Mouse (Mus musculus) heart, embryonic 15.5 days (tissue): ENCODE data around the gene Serpina3g. TPM values are rescaled to one million over a fixed set of nuclear protein-coding genes. Genes with fewer than 3 reads are reported as not detected.

Experiments used
- ATAC-seq: fragments of 200-750 bp; cut with Nextera tagmentation; replicated peaks from 2 replicates; pipeline ENCODE4 v1.8.0; 2017; ENCODE audit warnings: low read depth, moderate TSS enrichment; ENCODE audit not compliant: insufficient number of reproducible peaks, insufficient read depth, low FRiP score
- H3K27ac ChIP-seq: fragments of 300-500 bp; sonication (generic); 2 replicates; pipeline ENCODE4 v1.5.1; 2015; ENCODE audit warnings: mild to moderate bottlenecking, inconsistent platforms
- H3K27me3 ChIP-seq: fragments of 300-500 bp; sonication (generic); 2 replicates; pipeline ENCODE4 v1.6.1; 2015; ENCODE audit warnings: inconsistent platforms
- H3K36me3 ChIP-seq: fragments of 300-500 bp; sonication (generic); 2 replicates; pipeline ENCODE4 v1.6.1; 2015; ENCODE audit warnings: mild to moderate bottlenecking, inconsistent platforms
- H3K4me1 ChIP-seq: fragments of 300-500 bp; sonication (generic); replicated peaks from 2 replicates; pipeline ENCODE4 v1.6.1; 2015; ENCODE audit warnings: inconsistent platforms
- H3K4me2 ChIP-seq: fragments of 300-500 bp; sonication (generic); 2 replicates; pipeline ENCODE4 v1.6.1; 2015; ENCODE audit warnings: inconsistent platforms, mild to moderate bottlenecking, moderate library complexity
- H3K4me3 ChIP-seq: fragments of 300-500 bp; sonication (generic); 2 replicates; pipeline ENCODE4 v1.5.1; 2015; ENCODE audit warnings: mild to moderate bottlenecking, inconsistent platforms
- H3K9ac ChIP-seq: fragments of 300-500 bp; sonication (generic); 2 replicates; pipeline ENCODE4 v1.6.1; 2015; ENCODE audit warnings: mild to moderate bottlenecking, inconsistent platforms
- H3K9me3 ChIP-seq: fragments of 300-500 bp; sonication (generic); replicated peaks from 2 replicates; pipeline ENCODE4 v1.6.1; 2016; ENCODE audit warnings: inconsistent platforms
- WGBS: fragments of 180-500 bp; shearing (Covaris S2); methylation state at CpG from one replicate; pipeline ENCODE4 v1.1.7; 2015; ENCODE audit warnings: mixed read lengths; 5-methylcytosine and 5-hydroxymethylcytosine counted together
- polyA plus RNA-seq: library from polyadenylated mRNA; unstranded; fragments of >200 nt; fragmentation: Nextera tagmentation; extraction: Ambion mirVana; gene quantifications from 2 replicates; pipeline ENCODE4 v1.2.1, GENCODE M21; 2015

The Serpina3g gene
- polyA plus RNA-seq, 1 experiment from 2014 or later, result 2.9 TPM

- H3K27ac ChIP-seq, result no peak overlapping the region
- no peak overlapping the region for H3K4me2 ChIP-seq
- 85% methylated on average over 11 of the region's 11 CpGs for WGBS
- no peaks in the 10 kb centered on the region for H3K36me3 ChIP-seq
- no peaks in the 10 kb centered on the region for H3K9me3 ChIP-seq
- H3K9ac ChIP-seq, result no peak overlapping the region
- H3K27me3 ChIP-seq, result no peaks in the 10 kb centered on the region
- no peak for ATAC-seq
- H3K4me1 ChIP-seq, result no peaks in the 10 kb centered on the region
- no peak overlapping the region for H3K4me3 ChIP-seq
Measured at GRCm38 (mm10) chr12:104283380-104283779, 47.3 kb downstream of the Serpina3g start.

- Histone ChIP-seq H3K4me2 (no peak overlapping the region), H3K27ac (no peak overlapping the region), H3K4me3 (no peak overlapping the region), H3K36me3 (no peaks in the 10 kb centered on the region), H3K9ac (no peak overlapping the region), H3K9me3 (no peaks in the 10 kb centered on the region), H3K27me3 (no peaks in the 10 kb centered on the region), H3K4me1 (no peaks in the 10 kb centered on the region)
- ATAC-seq, result no peak
Measured at GRCm38 (mm10) chr12:104288336-104288735, 52.3 kb downstream of the Serpina3g start.

GRCm38 (mm10) chr12:104289872-104290271, 53.8 kb downstream of the Serpina3g start:
- Histone ChIP-seq H3K36me3 (no peaks in the 10 kb centered on the region), H3K4me1 (no peaks in the 10 kb centered on the region), H3K27ac (no peak overlapping the region), H3K4me2 (no peak overlapping the region), H3K4me3 (no peak overlapping the region), H3K27me3 (no peaks in the 10 kb centered on the region), H3K9me3 (no peaks in the 10 kb centered on the region), H3K9ac (no peak overlapping the region)
- WGBS, result 45% methylated on average over 4 of the region's 4 CpGs
- ATAC-seq, result no peak

Other genes with a start within 250 kb of the Serpina3g start
- gene Serpina11, start 246.3 kb upstream of the Serpina3g start, polyA plus RNA-seq, result not detected in 2 replicates
- 0.18 and 0.33 TPM in 2 replicates for gene Serpina9, start 222.5 kb upstream of the Serpina3g start, polyA plus RNA-seq
- not detected in 2 replicates for gene Serpina12, start 191.8 kb upstream of the Serpina3g start, polyA plus RNA-seq
- gene Serpina5, start 135.1 kb upstream of the Serpina3g start, polyA plus RNA-seq, result not detected in 2 replicates
- gene Serpina3a, start 123.5 kb upstream of the Serpina3g start, polyA plus RNA-seq, result not detected in 2 replicates
- gene Serpina3b, start 108.2 kb upstream of the Serpina3g start, polyA plus RNA-seq, result 0.11 TPM in 1 of 2 replicates, not detected in the other
- 0.10 TPM in 1 of 2 replicates, not detected in the other for gene Serpina3c, start 82.4 kb upstream of the Serpina3g start, polyA plus RNA-seq
- gene Serpina3f, start 21.7 kb upstream of the Serpina3g start, polyA plus RNA-seq, result 0.06 and 0.25 TPM in 2 replicates
- 0.25 and 3.2 TPM in 2 replicates for gene Serpina3i, start 26.9 kb downstream of the Serpina3g start, polyA plus RNA-seq
- 0.10 TPM in 1 of 2 replicates, not detected in the other for gene Serpina3j, start 78.3 kb downstream of the Serpina3g start, polyA plus RNA-seq
- not detected in 2 replicates for gene Serpina3k, start 102.2 kb downstream of the Serpina3g start, polyA plus RNA-seq
- gene Serpina3m, start 102.2 kb downstream of the Serpina3g start, polyA plus RNA-seq, result not detected in 2 replicates
- 0.45 and 0.47 TPM in 2 replicates for gene Serpina3n, start 170.5 kb downstream of the Serpina3g start, polyA plus RNA-seq
- 0.54 and 1.1 TPM in 2 replicates for gene Gsc, start 237.1 kb downstream of the Serpina3g start, polyA plus RNA-seq